Mouse (Mus musculus): ENCODE results near the gene Maml2.

DNA sequence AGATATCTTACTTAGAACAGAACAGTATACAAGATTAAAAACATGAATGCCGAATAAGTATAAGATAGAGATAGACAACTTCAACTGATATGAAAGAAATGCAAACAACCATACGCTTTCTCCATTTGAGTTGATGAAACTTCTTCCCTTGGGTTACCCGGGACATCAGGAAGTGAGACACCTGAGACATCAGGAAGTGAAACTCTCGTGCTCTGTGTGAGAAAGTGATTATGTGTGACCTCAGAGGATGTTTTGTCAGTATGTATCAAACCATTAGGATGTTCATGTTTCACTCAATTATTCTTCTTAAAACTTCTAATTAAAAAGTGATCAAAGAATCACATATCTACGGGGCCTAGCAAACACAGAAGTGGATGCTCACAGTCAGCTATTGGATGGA is 257.0 kb downstream of the Maml2 start:
- TF ChIP-seq POLR2A (IDR thresholded peaks at IDR 0.05; ENCODE audit: insufficient read length, low read depth) (no peak), MAX (IDR thresholded peaks at IDR 0.05; ENCODE audit: low read depth) (no peak), TCF3 (IDR thresholded peaks at IDR 0.05; ENCODE audit: insufficient read length, low read depth) (no peak), POLR2AphosphoS2 (IDR thresholded peaks at IDR 0.05; ENCODE audit: insufficient read length, low read depth) (no peak), MYOG (IDR thresholded peaks at IDR 0.05; ENCODE audit: control insufficient read depth in 1 of 3, insufficient read depth in 1 of 3, insufficient read length in 2 of 3, low read depth in 2 of 3) (no peak), USF1 (IDR thresholded peaks at IDR 0.05; ENCODE audit: low read depth) (no peak), MYOD1 (IDR thresholded peaks at IDR 0.05; ENCODE audit: control insufficient read depth in 1 of 3, insufficient read length in 2 of 3, low read depth in 2 of 3) (no peak), TCF12 (IDR thresholded peaks at IDR 0.05; ENCODE audit: insufficient read depth, poor library complexity, severe bottlenecking) (no peak), SRF (IDR thresholded peaks at IDR 0.05; ENCODE audit: control insufficient read depth, insufficient read length, low read depth) (no peak), REST (IDR thresholded peaks at IDR 0.05; ENCODE audit: insufficient read depth, insufficient read length) (no peak), E2F4 (IDR thresholded peaks at IDR 0.05; ENCODE audit: insufficient read depth) (no peak)
